Mouse (Mus musculus) spleen, adult 2 months (tissue): Measurements from ENCODE around the gene Mrpl1. TPM values are rescaled to one million over a fixed set of nuclear protein-coding genes. Genes with fewer than 3 reads are reported as not detected.

Source experiments
- DNase-seq, 2 experiments: peaks; one replicate each; pipeline versions ENCODE4 v3.0.0 to v3.0.0-alpha.2; 2012 to 2021; ENCODE audit warnings: low spot score in 2 of 2, low read depth in 1 of 2
- H3K27ac ChIP-seq: fragments of 200-500 bp; 2 replicates; pipeline ENCODE4 v1.5.1; 2012; ENCODE audit warnings: low read length, inconsistent platforms; ENCODE audit not compliant: insufficient read depth
- H3K27me3 ChIP-seq: fragments of 200-500 bp; 2 replicates; pipeline ENCODE4 v1.6.1; 2012; ENCODE audit warnings: mild to moderate bottlenecking, moderate library complexity, low read length, inconsistent platforms; ENCODE audit not compliant: control insufficient read depth, insufficient read depth
- H3K36me3 ChIP-seq: fragments of 200-500 bp; 2 replicates; pipeline ENCODE4 v1.6.1; 2012; ENCODE audit warnings: mild to moderate bottlenecking, low read length, inconsistent platforms; ENCODE audit not compliant: control insufficient read depth, insufficient read depth
- H3K4me1 ChIP-seq: fragments of 200-500 bp; 2 replicates; pipeline ENCODE4 v1.6.1; 2011; ENCODE audit warnings: inconsistent platforms; ENCODE audit not compliant: control insufficient read depth, insufficient read depth, insufficient read length
- H3K4me3 ChIP-seq: fragments of 200-500 bp; 2 replicates; pipeline ENCODE4 v1.5.1; 2011; ENCODE audit warnings: mild to moderate bottlenecking, inconsistent platforms; ENCODE audit not compliant: insufficient read depth, insufficient read length; ENCODE audit errors: extremely low read depth
- CTCF ChIP-seq: fragments of 200-500 bp; IDR thresholded peaks from 2 replicates; pipeline ENCODE4 v1.5.1; 2011; ENCODE audit warnings: mild to moderate bottlenecking, inconsistent platforms; ENCODE audit not compliant: insufficient read depth, insufficient read length, insufficient replicate concordance; ENCODE audit errors: extremely low read depth
- POLR2A ChIP-seq: fragments of 200-500 bp; IDR thresholded peaks from 2 replicates; pipeline ENCODE4 v1.6.1; 2011; ENCODE audit warnings: low read depth, low read length, inconsistent platforms
- WGBS: fragments of 180-500 bp; shearing (Covaris S2); methylation state at CpG from one replicate; pipeline ENCODE4 v1.1.7; 2018; 5-methylcytosine and 5-hydroxymethylcytosine counted together
- polyA plus RNA-seq: library from polyadenylated mRNA; depleted of rRNA; stranded (reverse); fragments of >200 nt; gene quantifications from 2 replicates; pipeline ENCODE4 v1.2.3, GENCODE M21; 2012

Gene Mrpl1
- polyA plus RNA-seq, 1 experiment = 1.1 TPM

DNA sequence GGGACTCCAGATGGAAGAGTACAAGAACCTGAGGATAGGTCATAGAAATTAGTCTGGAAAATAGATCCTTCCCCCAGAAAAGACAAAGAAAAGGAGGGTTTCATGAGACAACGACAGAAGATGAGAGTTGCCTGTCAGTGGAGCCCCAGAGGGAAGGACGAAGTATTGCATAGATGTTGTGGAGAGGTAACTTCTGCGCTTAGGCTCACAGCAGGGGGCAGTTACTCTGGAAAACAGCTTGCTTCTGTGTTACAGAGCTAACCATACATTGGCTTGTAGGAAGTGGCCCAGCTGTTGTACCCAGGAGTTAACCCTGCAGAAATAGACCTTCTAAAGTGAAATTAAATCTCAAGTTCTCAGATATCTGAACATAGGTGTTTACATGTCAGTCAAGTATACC, 45.9 kb downstream of the Mrpl1 start:
- Histone ChIP-seq H3K4me3 (no peak overlapping the region), H3K4me1 (no peaks in the 10 kb centered on the region), H3K27me3 (no peaks in the 10 kb centered on the region), H3K36me3 (peaks cover 1% of the 10 kb centered on the region), H3K27ac (no peak overlapping the region)
- WGBS = 92% methylated on average over 3 of the region's 3 CpGs
- TF ChIP-seq CTCF = no peak
- no peak for TF ChIP-seq POLR2A
- no peak for DNase-seq

DNA sequence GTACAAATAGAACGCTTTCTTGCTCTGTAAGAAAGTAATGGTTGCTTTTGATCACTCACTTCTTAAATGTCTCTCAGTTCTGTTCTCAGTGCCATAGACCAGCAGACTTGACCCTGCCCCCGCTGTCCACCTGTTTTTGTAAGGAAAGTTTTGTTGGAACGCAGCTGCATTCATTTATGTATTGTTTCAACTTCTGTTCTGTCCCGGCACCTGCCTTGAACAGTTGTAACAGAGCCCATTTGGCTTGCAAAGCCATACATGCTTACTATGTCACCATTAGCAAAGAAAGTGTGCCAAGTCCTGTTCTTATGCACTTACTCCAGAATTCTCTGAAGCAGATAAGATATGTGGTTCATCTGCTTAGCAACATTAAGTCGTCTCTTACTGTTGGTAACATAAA, 48.9 kb downstream of the Mrpl1 start:
- 95% methylated on average over 5 of the region's 5 CpGs for WGBS
- no peaks in the 10 kb centered on the region for H3K4me1 ChIP-seq
- TF ChIP-seq POLR2A (no peak), CTCF (no peak)

DNA sequence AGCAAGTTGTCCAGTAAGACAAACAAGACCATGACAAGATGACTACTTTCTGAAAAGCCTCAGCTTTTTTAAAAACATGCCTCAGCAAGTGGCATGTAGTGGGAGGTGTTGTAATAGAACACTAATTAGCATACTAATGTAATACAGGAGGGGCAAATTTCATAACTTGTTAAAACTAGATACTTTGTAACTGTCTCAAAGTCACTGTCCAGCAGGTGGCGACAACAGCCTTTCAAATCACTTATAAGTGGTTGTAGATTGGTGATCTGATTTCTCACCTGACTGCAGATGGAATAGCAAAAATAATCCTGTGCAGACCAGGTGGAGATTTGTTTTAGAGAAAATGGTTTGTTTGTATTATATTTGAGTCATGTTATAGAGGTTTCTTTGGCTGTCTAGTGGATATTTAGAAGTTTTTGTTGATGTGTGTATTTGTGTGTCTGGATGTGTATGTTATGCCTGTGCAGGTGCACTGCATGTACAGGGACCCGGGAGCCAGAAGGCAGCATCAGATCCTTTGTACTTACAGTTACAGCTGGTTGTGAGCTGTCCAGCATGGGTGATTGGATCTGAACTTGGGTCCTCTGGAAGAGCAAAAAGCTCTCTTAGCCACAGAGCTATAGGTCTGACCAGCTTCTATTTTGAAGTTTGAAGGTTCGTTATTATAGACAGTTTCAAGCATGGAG, 57.9 kb downstream of the Mrpl1 start:
- 58% methylated on average over 3 of the region's 3 CpGs for WGBS
- Histone ChIP-seq H3K4me3 (no peak overlapping the region), H3K36me3 (peaks cover 9% of the 10 kb centered on the region), H3K4me1 (no peaks in the 10 kb centered on the region), H3K27me3 (no peaks in the 10 kb centered on the region), H3K27ac (no peak overlapping the region)
- TF ChIP-seq POLR2A (no peak), CTCF (peak; percentile 6; the same call in 1 of the 2 replicates)
- peak; percentile 1 to 44 for DNase-seq

More for the DNA sequence above, 48.9 kb downstream of the Mrpl1 start:
- no peak for DNase-seq
- Histone ChIP-seq H3K4me3 (no peak overlapping the region), H3K36me3 (peaks cover 4% of the 10 kb centered on the region), H3K27ac (no peak overlapping the region), H3K27me3 (no peaks in the 10 kb centered on the region)

DNA sequence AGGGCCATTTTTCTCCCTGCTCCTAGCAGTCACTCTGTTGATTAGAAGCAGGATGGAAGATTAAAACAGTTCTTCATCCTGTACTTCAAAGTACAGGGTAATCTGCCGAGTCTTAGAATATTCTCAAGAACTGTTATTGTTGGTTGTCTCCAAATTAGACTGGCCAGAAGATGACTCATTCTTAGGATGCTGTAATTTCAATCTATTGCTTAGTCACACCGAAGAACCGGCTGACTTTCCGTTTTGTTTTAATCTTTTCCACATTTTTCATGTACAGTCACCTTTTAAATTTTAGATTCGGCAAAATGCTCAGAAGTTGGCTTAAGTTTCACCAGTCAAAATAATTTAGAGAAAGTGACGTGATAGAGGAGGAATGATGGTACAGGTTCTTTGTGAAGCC, 61.8 kb downstream of the Mrpl1 start:
- H3K4me3 ChIP-seq = no peak overlapping the region
- H3K4me1 ChIP-seq = no peaks in the 10 kb centered on the region
- no peak for TF ChIP-seq CTCF
- no peak for TF ChIP-seq POLR2A
- H3K27ac ChIP-seq = no peak overlapping the region
- DNase-seq = no peak
- no peaks in the 10 kb centered on the region for H3K36me3 ChIP-seq
- 89% methylated on average over 6 of the region's 6 CpGs for WGBS
- H3K27me3 ChIP-seq = no peaks in the 10 kb centered on the region

DNA sequence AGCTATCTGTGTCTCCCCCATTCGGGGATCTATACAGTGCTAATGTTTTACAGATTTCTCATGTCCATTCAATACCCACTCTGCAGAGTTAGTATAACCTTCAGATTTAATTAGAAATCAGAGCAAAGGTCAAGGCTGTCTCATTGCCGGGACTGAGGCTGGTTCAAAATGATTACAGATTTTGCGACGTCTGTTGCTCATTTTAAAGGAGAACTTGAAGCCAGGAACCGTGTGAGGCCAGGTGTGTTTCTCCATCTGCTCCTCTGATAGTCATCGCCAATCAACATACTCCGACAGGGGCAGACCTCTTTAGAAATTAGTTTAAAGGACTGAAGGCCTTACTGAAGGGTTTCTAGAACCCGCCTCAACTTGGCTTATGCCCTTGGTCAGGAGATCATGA, 96.5 kb downstream of the Mrpl1 start:
- no peaks in the 10 kb centered on the region for H3K27me3 ChIP-seq
- TF ChIP-seq CTCF = no peak
- TF ChIP-seq POLR2A = no peak
- H3K4me1 ChIP-seq = no peaks in the 10 kb centered on the region
- DNase-seq = no peak
- no peak overlapping the region for H3K4me3 ChIP-seq
- H3K36me3 ChIP-seq = no peaks in the 10 kb centered on the region
- no peak overlapping the region for H3K27ac ChIP-seq
- 78% methylated on average over 8 of the region's 8 CpGs for WGBS

DNA sequence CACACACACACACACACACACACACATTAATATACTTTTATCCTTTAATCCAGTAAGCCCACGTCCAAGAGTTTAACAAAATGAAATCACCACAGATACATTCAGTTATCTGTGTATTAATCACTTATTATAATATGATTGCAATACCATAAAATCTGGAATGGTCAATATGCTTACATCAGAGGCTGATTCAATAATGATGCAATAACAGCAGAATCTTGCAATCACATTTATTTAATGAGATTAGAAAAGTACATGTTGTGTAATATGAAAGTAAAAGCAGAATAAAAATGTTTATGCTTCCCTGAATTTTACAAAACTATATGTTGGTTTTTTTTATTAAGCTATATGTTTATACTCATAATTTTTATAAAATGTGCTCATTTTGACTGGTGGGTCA, 97.0 kb downstream of the Mrpl1 start:
- no peak overlapping the region for H3K4me3 ChIP-seq
- no peaks in the 10 kb centered on the region for H3K36me3 ChIP-seq
- 83% methylated on average over 1 of the region's 1 CpGs for WGBS
- H3K27ac ChIP-seq = no peak overlapping the region
- TF ChIP-seq POLR2A (no peak), CTCF (no peak)
- no peaks in the 10 kb centered on the region for H3K4me1 ChIP-seq
- H3K27me3 ChIP-seq = no peaks in the 10 kb centered on the region
- no peak for DNase-seq

DNA sequence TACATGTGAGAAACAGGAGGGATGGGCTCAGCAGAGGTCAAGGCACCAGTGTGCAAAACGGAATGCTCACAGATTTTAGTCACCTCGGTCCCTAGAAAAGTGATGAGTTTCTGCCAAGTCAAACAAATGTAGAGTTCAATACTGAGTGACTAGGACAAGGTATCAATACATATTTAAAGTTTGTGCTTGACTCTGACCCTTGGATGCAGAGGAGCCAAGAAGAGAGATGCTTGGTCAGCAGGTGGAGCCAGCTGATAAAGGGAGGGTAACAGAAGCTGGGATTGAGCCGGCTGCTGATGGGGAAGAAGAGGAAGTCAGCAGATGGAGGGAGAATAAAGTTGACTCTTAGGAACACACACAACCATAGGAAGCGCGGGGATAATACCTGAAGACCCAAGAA, 97.5 kb downstream of the Mrpl1 start:
- Histone ChIP-seq H3K4me3 (no peak overlapping the region), H3K4me1 (no peaks in the 10 kb centered on the region), H3K27ac (no peak overlapping the region), H3K36me3 (no peaks in the 10 kb centered on the region), H3K27me3 (no peaks in the 10 kb centered on the region)
- no peak for TF ChIP-seq CTCF
- no peak for TF ChIP-seq POLR2A
- WGBS = 67% methylated on average over 5 of the region's 5 CpGs
- no peak for DNase-seq
